Mouse (Mus musculus): Measurements from ENCODE around the gene Gzmm. TPM values are rescaled to one million over a fixed set of nuclear protein-coding genes. Genes with fewer than 3 reads are reported as not detected.

The Gzmm gene
- polyA plus RNA-seq, 1 experiment from 2014 or later: 1.5 TPM

DNA sequence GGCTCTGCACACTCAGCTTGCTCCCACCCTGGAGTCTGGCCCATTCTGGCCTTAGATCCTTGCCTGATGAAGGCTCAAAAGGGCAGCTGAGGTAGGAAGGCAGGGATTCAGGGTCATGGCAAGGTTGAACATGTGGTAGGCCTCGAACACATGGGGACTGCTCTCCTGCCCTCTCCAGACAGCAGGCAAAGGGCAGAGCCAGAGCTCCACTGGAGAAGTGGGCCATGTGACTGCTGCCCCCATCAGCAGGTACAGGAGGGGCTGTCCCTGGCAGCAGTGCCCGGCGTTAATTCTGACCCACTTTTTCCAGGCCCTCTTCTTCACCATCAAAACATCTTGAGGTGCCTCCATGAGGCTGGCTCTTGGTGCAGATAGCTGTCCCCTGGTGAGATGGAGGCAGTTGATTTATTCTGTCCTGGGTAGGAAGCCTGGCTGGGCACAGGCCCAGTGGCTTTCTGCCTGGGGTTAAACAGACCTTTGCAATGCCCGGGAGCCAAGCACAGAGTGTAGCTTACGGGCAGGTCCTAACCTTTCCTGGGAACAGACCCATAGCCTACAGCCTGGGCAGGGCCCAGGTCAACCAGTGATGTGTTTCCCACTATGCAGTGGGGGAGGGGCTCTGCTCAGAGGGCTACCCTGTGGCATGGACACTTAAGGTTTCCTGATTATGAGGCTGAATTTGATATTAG is 17.7 kb downstream of the Gzmm start:
- H3K9ac ChIP-seq: peak overlapping the region; percentile 85
- no peak for ATAC-seq (ENCODE audit: low read depth)
- no peaks in the 10 kb centered on the region for H3K9me3 ChIP-seq
- H3K27me3 ChIP-seq: no peaks in the 10 kb centered on the region
- peak overlapping the region; percentile 99 for H3K4me2 ChIP-seq
- H3K27ac ChIP-seq (replicated peaks): no peak overlapping the region; the same call in 1 of the 2 replicates
- WGBS: 90% methylated on average over 5 of the region's 5 CpGs
- H3K36me3 ChIP-seq: peaks cover 45% of the 10 kb centered on the region
- peak overlapping the region; percentile 59 for H3K4me3 ChIP-seq
- H3K4me1 ChIP-seq (replicated peaks): peaks cover 33% of the 10 kb centered on the region

- 81% methylated on average over 1 of the region's 1 CpGs for WGBS
- Histone ChIP-seq H3K27me3 (no peaks in the 10 kb centered on the region), H3K4me1 (replicated peaks) (peaks cover 33% of the 10 kb centered on the region), H3K9me3 (no peaks in the 10 kb centered on the region), H3K9ac (peak overlapping the region; percentile 85), H3K4me3 (peak overlapping the region; percentile 59; the same call in 1 of the 2 replicates), H3K4me2 (peak overlapping the region; percentile 99), H3K27ac (replicated peaks) (no peak overlapping the region), H3K36me3 (peaks cover 51% of the 10 kb centered on the region)
- no peak for ATAC-seq (ENCODE audit: low read depth)
Measured at GRCm38 (mm10) chr10:79707162-79707561, 18.3 kb downstream of the Gzmm start.

- H3K9me3 ChIP-seq: no peaks in the 10 kb centered on the region
- H3K27me3 ChIP-seq: no peaks in the 10 kb centered on the region
- H3K4me1 ChIP-seq (replicated peaks): peaks cover 33% of the 10 kb centered on the region
- 76% methylated on average over 4 of the region's 4 CpGs for WGBS
- H3K36me3 ChIP-seq: peaks cover 54% of the 10 kb centered on the region
- H3K4me3 ChIP-seq: no peak overlapping the region
- no peak for ATAC-seq (ENCODE audit: low read depth)
- H3K27ac ChIP-seq (replicated peaks): no peak overlapping the region
- H3K9ac ChIP-seq: no peak overlapping the region
- no peak overlapping the region for H3K4me2 ChIP-seq
Measured at GRCm38 (mm10) chr10:79707759-79708158, 18.9 kb downstream of the Gzmm start.

DNA sequence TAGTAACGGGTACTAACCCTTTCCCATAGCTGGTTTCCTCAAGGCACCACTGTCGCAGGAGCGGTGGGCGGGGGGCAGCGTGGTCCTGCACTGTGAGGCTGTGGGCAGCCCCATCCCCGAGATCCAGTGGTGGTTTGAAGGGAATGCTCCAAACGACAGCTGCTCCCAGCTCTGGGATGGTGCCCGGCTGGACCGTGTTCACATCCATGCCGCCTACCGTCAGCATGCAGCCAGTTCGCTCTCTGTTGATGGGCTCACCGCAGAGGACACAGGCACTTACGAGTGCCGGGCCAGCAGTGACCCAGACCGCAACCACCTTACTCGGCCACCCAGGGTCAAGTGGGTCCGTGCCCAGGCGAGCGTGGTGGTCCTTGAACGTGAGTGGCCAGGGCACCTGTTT is 19.8 kb downstream of the Gzmm start:
- ATAC-seq (ENCODE audit: low read depth): no peak
- Histone ChIP-seq H3K9ac (no peak overlapping the region), H3K4me3 (no peak overlapping the region), H3K36me3 (peaks cover 54% of the 10 kb centered on the region), H3K9me3 (no peaks in the 10 kb centered on the region), H3K4me2 (no peak overlapping the region), H3K27me3 (no peaks in the 10 kb centered on the region), H3K27ac (replicated peaks) (no peak overlapping the region), H3K4me1 (replicated peaks) (peaks cover 33% of the 10 kb centered on the region)
- WGBS: 93% methylated on average over 21 of the region's 21 CpGs

DNA sequence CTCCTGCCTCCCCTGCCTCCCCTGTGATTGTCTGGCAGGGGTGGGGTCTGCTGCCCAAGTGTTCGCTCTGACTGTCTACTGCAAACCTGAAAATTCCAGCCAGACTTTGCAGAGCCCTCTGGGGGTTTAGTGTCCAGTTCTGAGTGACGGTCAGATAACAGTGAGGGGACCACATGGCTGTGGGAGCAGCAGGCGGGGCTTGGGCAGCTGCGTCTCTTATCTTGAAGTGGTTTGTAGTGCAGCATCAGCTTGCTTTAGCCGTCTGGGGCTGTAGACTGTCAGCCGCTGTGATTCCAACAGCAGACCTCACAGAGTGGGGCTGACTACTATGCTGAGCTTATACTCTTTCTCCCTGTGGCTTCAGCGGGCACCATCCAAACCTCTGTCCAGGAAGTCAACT is 20.5 kb downstream of the Gzmm start:
- ATAC-seq (ENCODE audit: low read depth): no peak
- Histone ChIP-seq H3K9ac (no peak overlapping the region), H3K27ac (replicated peaks) (no peak overlapping the region), H3K27me3 (peaks cover 2% of the 10 kb centered on the region; the same call in 1 of the 2 replicates), H3K36me3 (peaks cover 54% of the 10 kb centered on the region), H3K9me3 (no peaks in the 10 kb centered on the region), H3K4me1 (replicated peaks) (peaks cover 33% of the 10 kb centered on the region), H3K4me3 (no peak overlapping the region), H3K4me2 (no peak overlapping the region)
- WGBS: 80% methylated on average over 7 of the region's 7 CpGs

DNA sequence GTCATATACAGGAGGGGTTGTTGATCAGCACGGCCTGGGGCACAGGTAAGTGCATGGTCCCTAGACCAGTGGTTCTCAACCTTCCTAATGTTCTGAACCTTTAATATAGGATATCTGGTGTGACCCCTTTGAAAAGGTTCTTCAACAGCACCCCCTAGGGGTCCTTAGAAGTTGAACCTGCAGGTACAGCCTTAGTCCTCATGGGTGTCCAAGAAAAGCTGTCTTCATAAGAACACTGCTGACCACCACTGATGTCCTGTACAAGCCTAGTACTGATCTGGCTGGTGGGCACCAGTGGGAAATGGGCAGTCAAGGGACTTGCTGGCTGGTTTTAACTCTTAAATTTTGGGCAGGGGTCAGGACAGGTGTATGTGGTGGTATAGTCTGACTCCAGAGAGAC is 23.2 kb downstream of the Gzmm start:
- Histone ChIP-seq H3K9me3 (no peaks in the 10 kb centered on the region), H3K27me3 (peaks cover 29% of the 10 kb centered on the region), H3K4me3 (no peak overlapping the region), H3K4me2 (no peak overlapping the region), H3K9ac (no peak overlapping the region), H3K4me1 (replicated peaks) (peaks cover 25% of the 10 kb centered on the region), H3K27ac (replicated peaks) (no peak overlapping the region), H3K36me3 (peaks cover 49% of the 10 kb centered on the region)
- WGBS: 95% methylated on average over 1 of the region's 1 CpGs
- ATAC-seq (ENCODE audit: low read depth): no peak

DNA sequence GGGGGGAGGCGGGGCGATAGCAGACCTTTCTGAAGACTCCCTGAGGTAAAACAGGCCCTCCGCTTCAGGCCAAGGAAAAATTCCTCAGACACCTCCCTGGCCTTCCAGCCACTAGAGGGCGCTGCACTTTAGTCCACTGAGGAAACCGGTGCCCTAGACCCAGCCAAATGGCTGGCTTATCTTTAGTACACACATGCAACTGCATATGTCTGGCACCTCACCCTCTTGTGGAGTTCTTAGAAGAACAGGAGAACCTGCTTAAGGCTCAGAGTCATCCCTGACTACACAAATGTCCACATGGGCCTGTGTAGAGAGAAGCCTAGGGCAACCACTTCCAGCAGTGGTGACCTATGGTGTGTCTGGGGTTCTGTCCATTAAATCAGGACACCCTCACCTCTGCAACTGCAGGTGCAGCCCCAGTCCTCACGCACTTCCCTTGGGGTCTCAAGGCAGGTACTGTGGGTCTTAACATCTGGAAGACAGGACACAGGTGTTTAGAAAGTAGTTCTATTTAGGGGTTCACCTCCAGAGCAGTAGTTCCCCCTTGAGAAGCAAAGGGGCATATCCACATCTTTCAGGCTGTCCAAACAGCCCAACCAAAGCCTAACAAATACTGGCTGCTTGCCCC is 23.8 kb downstream of the Gzmm start:
- 8% methylated on average over 4 of the region's 6 CpGs for WGBS
- Histone ChIP-seq H3K27me3 (peaks cover 35% of the 10 kb centered on the region), H3K9me3 (no peaks in the 10 kb centered on the region), H3K4me3 (no peak overlapping the region), H3K4me1 (replicated peaks) (peaks cover 25% of the 10 kb centered on the region), H3K36me3 (peaks cover 43% of the 10 kb centered on the region), H3K9ac (no peak overlapping the region), H3K4me2 (no peak overlapping the region), H3K27ac (replicated peaks) (no peak overlapping the region)
- ATAC-seq (ENCODE audit: low read depth): no peak

DNA sequence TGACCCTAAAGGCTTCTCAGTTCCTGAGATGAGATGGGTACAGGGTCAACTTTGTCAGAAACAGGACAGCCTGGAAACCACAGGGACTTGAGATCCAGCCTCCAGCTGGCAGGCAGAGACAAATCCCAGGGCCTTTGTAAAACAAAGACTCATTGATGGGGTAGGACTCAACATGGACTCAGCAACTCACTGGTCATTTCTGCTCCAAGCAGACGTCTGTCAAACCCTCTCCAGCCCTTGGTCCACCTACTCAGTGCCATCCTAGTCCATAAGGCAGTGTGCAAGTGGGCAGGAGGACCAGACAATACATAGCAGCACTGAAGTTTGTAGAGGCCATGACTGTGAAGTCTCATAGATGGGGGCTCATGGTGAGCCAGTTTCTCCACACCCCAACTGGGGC is 24.3 kb downstream of the Gzmm start:
- no peak overlapping the region for H3K9ac ChIP-seq
- peaks cover 26% of the 10 kb centered on the region for H3K4me1 ChIP-seq (replicated peaks)
- no peak overlapping the region for H3K27ac ChIP-seq (replicated peaks)
- peaks cover 40% of the 10 kb centered on the region for H3K27me3 ChIP-seq
- H3K4me2 ChIP-seq: no peak overlapping the region
- peaks cover 41% of the 10 kb centered on the region for H3K36me3 ChIP-seq
- no peak overlapping the region for H3K4me3 ChIP-seq
- WGBS: 61% methylated on average over 1 of the region's 1 CpGs
- H3K9me3 ChIP-seq: no peaks in the 10 kb centered on the region
- no peak for ATAC-seq (ENCODE audit: low read depth)

DNA sequence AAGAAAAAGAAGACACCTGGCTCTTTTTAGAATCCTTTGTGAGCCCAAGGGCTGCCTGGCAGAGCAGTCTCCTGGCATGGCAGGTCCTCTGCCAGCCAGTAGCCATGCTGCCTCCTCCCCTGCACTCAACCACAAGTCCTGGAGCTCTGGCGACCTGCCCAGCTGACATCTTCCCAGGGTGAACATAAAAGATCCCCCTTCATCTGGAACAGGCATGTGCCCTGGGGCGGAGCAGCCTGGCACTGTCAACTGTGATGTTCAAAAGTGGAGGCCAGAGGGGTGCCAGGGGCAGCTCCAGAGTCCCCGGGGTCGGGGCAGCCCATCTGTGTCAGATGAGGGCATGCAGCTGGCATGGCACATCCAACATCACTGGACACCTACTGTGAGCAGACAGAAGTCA is 26.2 kb downstream of the Gzmm start:
- Histone ChIP-seq H3K9me3 (no peaks in the 10 kb centered on the region), H3K4me3 (no peak overlapping the region), H3K36me3 (peaks cover 25% of the 10 kb centered on the region), H3K4me2 (no peak overlapping the region), H3K27ac (replicated peaks) (no peak overlapping the region), H3K9ac (no peak overlapping the region), H3K4me1 (replicated peaks) (peaks cover 28% of the 10 kb centered on the region), H3K27me3 (peaks cover 58% of the 10 kb centered on the region)
- 55% methylated on average over 4 of the region's 4 CpGs for WGBS
- ATAC-seq (ENCODE audit: low read depth): no peak

GRCm38 (mm10) chr10:79716254-79716987 is 27.6 kb downstream of the Gzmm start, which contains the start of gene Hcn2:
Gene Hcn2, plus strand, starts transcription at chr10:79716634.
- Histone ChIP-seq H3K27ac (replicated peaks) (no peak within 1 kb of the TSS), H3K27me3 (peaks cover 65% of the 10 kb centered on the region), H3K9me3 (no peaks in the 10 kb centered on the region), H3K4me1 (replicated peaks) (peaks cover 28% of the 10 kb centered on the region), H3K4me2 (peak within 1 kb of the TSS; percentile 90), H3K9ac (peak within 1 kb of the TSS; percentile 82), H3K36me3 (peaks cover 11% of the 10 kb centered on the region), H3K4me3 (peak within 1 kb of the TSS; percentile 66)
- peak; percentile 69 for ATAC-seq (ENCODE audit: low read depth)
- WGBS: 3% methylated on average over 51 of the region's 91 CpGs

DNA sequence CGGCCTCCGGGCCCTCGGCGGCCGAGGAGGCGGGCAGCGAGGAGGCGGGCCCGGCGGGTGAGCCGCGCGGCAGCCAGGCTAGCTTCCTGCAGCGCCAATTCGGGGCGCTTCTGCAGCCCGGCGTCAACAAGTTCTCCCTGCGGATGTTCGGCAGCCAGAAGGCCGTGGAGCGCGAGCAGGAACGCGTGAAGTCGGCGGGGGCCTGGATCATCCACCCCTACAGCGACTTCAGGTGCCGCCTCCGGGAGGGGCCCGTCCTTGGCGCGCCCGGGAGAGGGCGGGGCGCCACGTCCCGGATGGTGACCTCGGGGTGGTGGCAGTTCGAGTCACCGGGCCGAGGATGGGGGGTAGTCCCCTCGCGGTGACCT is 28.2 kb downstream of the Gzmm start:
- Histone ChIP-seq H3K9me3 (no peaks in the 10 kb centered on the region), H3K27ac (replicated peaks) (no peak overlapping the region), H3K4me2 (peak overlapping the region; percentile 90), H3K36me3 (peaks cover 5% of the 10 kb centered on the region), H3K27me3 (peaks cover 65% of the 10 kb centered on the region), H3K9ac (peak overlapping the region; percentile 82), H3K4me1 (replicated peaks) (peaks cover 28% of the 10 kb centered on the region), H3K4me3 (peak overlapping the region; percentile 66)
- WGBS: under 1% methylated on average over 44 of the region's 44 CpGs
- ATAC-seq (ENCODE audit: low read depth): peak; percentile 12

DNA sequence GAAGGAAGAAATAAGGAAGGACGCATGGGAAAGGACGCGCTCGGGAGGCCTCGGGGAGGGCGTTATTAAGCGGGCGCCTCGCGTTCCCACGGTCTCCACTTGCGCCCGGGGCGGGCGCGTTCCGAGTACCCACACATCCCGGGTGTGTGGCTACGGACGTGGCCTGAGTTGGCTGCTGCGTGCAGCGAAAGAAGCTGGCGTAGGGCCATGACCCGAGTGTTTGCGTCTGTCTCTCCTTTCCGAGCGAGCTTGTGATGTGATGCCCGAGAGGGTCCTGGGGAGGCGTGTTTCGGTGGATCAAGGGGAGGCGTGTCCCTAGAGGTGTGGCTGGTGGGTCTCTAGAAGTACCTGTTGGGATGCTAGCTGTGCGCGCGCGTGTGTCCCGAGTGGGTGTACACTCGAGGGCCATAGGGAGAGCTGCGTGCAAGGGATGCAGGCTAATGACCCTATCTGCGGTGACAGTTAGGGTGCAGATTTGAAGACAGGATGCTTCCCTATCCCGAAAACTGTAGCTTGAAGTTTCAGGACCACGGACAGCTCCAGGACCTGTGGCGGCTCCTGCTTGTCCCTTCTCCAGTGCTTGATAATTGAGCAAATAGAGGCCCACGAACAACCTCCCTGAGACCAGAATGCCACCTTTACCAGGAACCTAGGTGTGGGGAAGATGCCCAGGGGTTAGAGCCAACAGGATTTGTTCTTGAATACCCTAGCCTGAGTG is 29.0 kb downstream of the Gzmm start:
- WGBS: 5% methylated on average over 43 of the region's 43 CpGs
- Histone ChIP-seq H3K9me3 (no peaks in the 10 kb centered on the region), H3K4me2 (peak overlapping the region; percentile 90), H3K9ac (peak overlapping the region; percentile 82), H3K27ac (replicated peaks) (no peak overlapping the region), H3K4me1 (replicated peaks) (peaks cover 30% of the 10 kb centered on the region), H3K36me3 (no peaks in the 10 kb centered on the region), H3K4me3 (peak overlapping the region; percentile 66), H3K27me3 (peaks cover 65% of the 10 kb centered on the region)
- no peak for ATAC-seq (ENCODE audit: low read depth)
